Mouse (Mus musculus) CH12.LX (cell line): ENCODE measurements around the gene Cdh8.

Experiments
- CHD1 ChIP-seq: IDR thresholded peaks from 2 replicates; pipeline ENCODE4 v1.6.1; 2012; ENCODE audit warnings: low read depth, low read length, improper control_type of control experiment, inconsistent platforms
- PAX5 ChIP-seq: IDR thresholded peaks from 2 replicates; pipeline ENCODE4 v1.6.1; 2012; ENCODE audit warnings: low read length, inconsistent platforms, mixed read lengths

DNA sequence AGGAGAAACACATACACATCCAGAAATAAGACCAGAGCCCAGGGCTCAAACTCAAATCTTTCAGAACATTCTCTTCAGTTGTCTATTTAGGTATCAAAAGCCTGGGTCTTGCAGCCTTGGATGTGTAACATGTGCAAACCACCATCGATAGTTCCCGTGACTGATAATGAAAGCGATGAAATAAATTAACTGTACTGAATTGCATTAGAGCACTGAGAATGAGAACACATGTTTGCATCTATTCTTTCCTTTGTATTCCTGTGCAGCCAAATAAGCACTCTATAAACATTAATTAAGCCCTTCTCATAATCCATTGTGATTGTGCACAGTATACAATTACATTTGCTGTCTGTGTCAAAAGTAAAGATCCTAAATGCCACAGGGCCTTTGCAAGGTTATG, 47.1 kb downstream of the Cdh8 start:
- no peak for TF ChIP-seq PAX5
- no peak for TF ChIP-seq CHD1
